Mouse (Mus musculus) CD8-positive naive resting alpha-beta T cell, adult 2 months (primary cell): Measurements from ENCODE around the gene Erc2.

Source experiments
- DNase-seq, 2 experiments: peaks; one replicate each; pipeline ENCODE4 v3.0.0; 2022; ENCODE audit warnings: low read depth in 2 of 2, low spot score in 2 of 2

The Erc2 gene

DNA sequence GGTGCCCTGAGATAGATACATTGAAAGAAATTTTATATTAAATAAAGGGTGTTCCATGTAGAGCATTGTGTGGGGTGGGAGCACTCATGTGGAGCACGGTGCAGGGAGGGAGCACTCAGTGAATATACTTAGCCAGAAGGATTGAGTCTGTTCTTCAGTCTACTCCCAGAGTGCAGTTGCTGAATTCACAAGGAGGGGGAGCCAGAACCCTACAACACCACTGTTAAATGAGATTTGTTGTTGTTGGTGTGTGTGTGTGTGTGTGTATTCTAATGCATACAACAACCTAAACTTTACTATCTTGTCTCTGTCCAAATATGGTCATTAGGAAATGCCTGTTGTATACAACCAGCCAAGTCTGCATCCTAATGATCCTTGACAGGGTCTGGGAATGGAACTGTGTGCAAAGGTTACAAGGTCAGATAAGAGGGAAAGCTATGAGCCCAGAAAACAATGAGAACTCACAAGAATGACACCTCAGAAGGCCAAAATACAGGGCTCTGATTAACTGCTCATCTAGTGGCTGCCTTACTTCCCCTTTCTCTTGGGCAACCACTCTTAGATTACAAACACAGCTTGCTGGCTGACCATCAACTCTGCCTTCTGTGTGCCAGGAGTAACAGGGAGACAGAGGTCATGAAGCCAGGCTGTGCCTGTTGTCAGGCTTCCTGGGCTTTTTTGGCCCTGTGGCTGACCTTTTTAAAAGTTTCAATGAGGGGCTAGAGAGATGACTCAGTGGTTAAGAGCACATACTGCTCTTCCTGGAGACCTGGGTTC is 661.3 kb downstream of the Erc2 start:
- no peak for DNase-seq

DNA sequence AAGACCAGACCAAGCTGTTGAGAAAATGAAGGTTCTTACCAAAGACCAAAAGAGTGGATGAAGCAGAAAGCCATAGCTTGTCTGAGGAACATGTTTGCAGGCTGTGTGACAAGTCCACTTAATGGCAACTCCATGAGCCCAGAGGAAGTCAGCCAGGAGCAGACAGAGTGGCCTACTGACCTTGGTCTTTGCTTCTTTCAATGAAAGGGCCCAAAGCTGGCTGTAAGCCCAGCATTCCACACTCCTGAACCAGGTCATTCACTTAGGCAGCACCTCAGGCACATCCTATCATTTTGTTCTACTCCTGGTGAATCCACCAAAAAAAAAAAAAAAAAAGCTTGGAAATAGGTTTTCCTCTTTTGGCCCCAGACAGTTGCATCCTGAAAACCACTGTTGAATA is 664.3 kb downstream of the Erc2 start:
- no peak for DNase-seq

DNA sequence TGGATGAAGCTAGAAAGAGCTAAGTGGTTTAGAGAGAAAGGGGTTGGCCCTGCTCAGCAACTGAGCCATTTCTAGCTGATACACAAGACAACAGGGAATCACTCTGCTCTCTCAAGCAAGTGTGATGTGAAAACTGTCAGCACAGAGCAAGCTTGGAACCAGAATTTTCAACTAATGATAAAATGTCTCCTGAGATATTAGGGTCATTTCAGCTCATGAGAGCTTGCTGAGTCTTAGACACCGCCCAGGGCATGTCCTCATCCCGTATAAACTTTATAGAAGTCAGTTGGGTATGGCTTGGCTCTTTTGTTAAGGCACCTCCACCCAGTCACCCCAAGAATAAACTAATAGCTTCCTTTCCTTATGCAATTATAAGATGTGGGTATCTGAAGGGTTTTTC is 666.0 kb downstream of the Erc2 start:
- DNase-seq = no peak

DNA sequence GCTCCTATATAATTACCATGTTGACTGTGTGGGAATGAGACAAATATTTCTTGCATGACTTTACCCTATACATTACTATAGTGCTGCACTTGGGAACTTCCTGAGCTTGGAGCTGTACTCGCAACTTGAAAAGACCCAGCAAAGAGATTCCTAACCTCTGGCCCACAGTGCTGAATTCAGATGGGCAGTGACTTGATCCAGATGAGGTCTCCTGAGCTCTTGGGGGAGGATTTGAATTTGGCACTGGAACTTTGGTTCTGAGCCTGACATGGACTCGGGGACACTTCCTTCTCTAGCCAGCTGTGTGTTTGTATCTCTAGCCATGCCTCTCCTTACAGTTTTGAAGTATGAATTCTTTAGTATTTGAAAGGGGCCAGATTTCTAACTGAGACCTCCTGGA is 666.7 kb downstream of the Erc2 start:
- no peak for DNase-seq

DNA sequence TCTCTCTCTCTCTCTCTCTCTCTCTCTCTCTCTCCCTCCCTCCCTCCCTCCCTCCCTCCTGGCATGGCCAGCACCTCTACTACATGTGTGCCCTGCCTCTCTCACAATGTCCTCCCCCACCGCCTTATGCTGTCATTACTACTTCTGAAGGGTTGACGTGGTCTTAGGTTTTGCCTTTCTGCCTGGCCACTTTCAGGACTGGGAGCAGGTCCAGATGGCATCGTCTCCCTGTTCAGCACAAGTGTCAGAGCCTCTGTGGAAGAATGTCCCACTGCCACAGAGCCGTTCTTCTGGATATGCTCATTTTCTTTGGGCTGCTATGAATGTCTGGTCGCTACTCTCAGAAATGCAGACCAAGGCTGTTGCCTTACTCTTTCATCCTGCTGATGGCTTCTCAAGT is 671.7 kb downstream of the Erc2 start:
- no peak for DNase-seq

DNA sequence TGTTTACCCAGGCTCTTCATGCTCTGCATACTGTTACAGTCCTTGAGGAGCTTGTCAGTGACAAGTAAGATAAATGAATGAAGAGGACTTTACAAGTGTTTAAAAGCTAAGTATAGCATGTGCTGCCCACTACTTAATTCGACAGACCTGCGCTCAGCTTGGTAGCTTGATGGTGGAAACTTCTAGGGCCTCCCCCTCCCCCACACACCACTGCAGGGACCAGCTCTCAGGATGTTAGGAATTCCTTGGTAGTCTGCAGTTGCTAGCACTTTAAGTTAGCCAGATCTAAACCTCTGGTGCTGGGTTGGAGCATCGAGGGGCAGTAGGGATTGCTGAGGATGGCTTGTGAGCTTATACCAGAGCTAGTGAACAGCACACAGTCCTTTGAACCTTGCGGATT is 672.9 kb downstream of the Erc2 start:
- DNase-seq = no peak

DNA sequence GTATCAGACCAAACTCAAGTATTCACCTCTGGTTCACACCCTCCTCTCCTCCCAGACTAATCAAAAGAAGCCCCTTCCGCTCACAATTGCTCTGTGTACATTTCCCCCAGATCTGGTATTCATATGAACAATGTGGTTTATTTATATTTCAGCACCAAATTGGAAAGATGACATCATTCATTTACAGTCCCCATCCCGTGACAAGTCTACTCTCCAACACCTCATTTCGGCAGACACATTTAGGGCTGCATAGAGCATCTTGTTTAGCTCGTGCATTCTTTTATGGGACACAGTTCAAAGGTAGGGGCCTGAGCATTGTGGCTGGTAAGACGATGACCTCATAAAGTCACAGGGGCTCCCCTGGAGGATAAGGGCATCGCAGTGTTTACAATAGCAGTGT is 677.9 kb downstream of the Erc2 start:
- DNase-seq = no peak

DNA sequence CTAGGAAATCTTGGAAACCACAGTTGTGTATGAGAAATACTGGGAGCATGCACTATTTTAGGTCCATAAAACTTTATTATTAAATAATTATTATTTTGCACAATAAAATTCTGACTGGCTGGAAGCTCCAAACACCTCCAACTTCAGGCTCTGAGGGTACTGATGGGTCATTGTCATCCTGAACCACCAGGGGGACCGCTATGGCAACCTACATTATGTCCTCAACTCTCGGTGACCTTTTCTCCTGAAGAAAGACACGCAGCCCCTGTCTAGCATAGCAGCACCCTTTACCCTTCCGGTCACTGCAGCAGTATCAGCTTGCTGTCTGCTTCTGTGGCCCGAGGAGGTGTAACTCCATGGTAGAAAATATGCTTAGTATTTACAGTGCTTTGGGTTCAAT is 679.0 kb downstream of the Erc2 start:
- no peak for DNase-seq

DNA sequence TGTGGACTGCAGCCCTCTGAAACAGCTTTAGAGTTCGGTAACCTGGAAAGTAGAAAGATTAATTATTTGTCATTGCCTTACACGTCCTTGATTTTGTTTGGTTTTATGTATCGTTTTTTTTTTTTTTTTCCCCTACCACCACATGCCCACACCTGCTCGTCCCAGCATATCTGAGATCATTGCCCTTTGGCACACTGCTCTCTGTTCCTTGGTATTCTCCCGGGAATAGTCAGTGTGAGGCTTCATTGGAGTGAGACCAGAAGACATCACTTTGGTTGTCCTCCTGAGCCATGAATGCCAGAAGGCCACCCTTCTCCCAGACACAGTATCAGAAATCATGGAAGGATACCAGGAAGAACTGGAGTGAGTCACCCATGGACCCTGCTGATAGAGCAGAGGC is 681.9 kb downstream of the Erc2 start:
- DNase-seq = no peak

DNA sequence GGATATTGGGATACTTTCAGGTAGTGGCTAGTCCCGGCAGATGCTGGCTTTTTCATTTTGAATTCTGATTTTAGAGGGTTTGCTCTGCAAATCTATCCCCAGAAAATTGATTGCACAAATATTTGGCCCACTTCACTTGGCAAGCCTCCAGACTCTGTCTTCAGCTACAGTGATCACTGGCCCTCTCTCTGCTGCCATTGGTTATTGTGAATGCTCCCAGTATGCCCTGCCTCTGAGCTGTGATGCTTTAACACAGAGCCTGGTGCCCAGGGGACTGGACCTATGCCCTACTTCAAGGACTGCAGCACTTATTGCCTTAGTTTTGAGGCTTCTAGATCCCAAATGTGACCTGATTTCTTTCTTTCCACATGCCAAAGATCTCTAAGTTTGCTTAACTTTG is 686.4 kb downstream of the Erc2 start:
- no peak for DNase-seq

DNA sequence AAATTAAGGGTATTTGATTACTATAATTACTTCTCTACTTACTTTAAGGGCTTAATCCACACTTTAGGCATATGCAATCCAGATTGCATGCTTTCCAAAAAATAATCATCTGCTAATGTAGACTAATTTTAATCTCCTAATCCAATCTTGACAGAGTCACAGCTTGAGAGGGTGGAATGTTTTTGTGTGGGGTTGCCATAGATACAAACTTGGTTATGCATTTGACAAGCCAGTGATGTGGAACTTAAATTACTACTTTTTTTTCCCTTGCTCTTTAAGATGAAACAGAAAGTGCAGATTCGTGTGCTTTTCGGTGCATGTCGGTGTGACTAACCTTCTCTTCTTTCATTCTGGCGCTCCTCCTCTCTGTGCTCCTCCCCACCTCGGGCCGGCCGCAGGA is 694.6 kb downstream of the Erc2 start:
- DNase-seq = no peak

DNA sequence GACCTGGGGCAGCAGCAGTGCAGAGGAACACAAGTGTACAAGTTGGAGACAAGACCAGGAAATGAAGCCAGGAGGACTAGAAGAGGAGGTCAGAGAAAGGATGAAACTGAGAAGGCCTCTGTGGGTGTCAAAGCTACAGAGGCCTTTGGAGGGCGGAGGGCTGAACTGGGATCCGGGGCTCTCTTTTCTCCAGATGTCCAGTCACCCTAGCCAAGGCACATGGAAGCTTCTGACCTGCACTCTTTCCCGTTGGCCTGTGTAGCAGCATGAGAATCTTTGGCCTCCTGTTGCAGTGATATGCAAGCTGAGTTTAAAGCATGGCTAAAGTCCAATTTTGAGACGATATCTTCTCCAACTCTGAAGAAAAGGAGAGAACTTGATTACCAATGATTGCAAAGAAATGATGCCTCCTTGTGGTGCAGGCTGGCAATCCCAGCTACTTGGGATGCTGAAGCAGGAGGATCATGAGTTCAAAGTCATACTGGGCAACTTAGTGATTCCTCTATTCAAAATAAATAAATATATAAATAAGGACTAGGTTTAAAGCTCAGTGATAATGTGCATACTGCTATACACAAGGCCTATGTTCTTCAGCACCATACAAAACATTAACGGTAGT is 699.8 kb downstream of the Erc2 start:
- DNase-seq = no peak

DNA sequence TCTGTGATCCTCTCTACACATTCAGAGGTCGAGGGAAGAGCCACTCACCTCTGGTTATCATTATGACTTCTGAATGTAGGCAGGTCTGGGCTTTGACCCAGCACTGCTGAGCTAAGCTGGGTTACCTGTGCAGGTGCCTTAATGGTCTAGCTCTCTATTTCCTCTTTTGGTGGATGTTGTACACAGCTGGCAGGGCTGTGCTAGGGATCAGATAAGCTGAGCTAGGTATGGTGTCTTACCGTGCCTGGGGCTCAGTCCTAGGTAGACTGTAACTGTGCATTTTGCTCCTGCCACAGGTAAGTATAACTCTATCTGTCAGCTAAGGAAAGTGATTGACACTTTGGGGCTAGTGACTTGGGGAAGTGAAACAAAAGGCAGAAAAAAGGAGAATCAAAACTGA is 701.0 kb downstream of the Erc2 start:
- DNase-seq = no peak

DNA sequence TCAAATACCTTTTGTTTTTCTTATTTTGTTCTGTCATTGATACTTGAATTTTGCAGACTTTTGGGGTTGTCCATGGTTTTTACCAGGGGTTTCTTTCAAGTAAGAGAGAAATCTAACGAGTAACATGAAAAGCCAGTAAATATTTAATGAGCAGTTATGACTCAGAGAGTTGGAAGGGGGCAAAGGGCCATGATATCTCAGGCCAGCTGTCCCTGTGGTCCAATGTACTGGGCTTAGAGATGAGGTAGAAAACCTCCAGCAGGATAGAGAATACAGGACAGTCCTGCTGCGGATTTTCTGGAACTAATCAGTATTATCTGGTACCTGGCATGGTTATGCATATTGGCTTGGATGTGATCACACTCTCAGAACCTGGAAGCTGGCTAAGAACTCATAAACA is 701.5 kb downstream of the Erc2 start:
- no peak for DNase-seq

DNA sequence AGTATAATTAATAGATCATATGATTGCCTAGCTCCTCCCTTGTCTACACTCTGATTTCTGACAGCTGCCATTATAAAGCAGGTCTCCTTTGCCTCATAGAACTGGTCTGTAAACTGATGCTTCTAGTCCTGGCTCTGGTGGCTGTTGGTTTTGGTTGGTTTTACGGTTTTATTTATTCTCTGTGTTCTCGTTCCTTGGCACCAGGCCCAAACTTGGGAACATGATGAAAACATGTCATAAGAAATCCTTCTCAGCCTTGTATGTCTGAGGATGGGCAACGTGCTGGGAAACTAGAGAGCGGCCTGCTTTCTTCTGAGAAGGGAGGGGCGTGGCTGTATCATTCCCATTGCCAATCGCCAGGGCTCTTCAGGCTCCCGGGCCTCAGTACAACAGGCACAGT is 704.2 kb downstream of the Erc2 start:
- DNase-seq = no peak

DNA sequence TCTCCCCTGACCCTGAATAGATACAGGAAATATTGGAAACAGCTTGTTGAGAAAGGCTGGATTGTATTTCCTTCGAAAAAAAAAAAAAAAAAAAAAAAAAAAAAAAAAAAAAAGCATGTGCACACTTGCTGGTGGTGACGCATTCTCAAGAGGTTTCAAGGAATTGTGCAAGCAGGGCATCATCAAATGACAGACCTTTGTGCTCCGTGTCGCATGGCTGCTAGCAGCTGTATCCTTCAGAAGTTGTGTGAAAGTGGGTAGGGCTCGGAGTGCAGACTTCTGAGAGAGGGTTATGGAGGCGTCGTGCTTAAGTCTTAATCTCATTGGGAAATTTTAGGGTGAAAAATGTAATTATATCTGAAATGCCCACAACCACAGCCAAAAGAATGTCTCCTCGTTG is 706.3 kb downstream of the Erc2 start:
- DNase-seq = no peak

DNA sequence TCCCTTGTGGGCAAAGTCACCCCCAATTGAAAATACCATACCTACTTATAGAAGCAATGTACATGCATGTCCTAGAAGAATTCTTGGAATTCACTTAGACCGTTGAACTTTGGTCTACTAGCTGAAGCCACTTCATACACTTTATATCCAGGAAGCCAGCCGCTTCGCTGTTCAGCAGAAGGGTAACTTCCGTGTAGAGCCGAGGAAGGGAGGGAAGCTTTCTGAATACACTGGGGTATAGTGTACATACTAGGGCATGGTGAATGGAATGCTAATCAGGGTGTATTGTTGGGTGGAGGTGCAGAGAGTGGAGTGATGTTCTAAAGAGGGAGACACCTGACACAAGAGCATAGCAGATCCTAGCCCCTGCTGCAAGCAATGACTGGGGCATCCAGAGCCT is 708.9 kb downstream of the Erc2 start:
- no peak for DNase-seq

DNA sequence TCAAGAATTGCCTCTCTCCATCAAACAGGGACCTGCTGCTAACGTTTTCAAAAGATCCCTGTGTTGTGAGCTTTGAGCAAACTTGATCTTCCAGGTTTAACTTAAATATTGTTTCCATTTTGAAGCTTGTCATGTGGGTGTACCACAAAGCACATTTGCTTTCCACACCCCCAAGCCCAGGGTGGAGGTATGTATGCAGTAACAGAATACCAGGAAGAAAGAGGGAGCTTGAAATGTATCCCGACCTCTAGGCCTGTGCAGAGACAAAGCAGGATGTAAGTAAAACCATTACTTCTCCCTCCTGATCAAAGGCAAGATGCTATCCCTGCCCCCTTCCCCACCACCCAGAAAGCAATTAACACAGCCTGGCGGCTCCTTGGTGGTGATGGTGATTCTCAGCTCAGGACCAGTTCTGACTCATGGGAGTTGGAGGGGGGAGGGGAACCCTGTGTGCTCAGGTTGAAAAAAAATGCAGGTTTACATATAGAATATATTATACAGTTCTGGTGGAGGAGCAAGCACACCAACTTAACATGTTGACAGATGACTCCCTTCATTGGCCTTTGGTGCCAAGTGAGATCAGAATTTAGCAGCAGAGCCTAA is 710.2 kb downstream of the Erc2 start:
- DNase-seq = no peak

DNA sequence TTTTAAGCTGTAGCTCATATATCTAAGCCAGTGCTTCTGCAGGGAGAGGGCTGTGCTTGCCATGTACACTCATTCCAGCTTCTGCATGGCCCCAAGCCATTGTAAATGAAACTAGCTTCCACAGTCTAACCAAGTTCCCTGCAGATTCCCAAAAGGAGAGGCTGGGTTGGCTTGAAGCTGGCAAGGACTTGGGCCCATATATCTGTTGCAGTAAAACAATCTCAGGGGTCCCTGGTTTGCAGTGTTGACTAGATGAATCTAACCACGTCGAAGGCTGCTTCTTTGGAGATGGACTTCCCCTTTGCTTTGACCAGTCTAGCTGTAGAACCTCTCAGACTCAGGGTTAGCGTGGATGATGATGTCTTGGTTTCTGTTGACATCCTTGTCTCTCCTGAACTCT is 716.9 kb downstream of the Erc2 start:
- no peak for DNase-seq

DNA sequence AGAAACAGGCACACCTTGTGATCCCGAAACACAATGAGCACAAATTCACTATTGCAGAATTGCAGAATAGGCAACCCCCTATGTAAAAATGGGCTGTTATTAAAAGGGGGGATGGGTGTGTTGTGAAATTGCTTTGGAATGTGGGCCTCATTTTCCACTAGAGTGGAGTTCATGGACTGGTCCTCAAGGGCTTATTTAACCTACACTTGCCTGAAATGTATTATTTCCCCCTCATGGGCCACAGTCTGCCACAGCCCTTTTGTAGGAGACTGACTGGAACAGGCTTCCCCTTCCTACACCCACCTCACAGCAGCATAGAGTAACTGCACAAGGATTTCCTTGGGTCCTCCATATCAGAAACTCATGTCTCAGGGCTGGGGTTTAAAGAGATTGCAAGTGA is 726.9 kb downstream of the Erc2 start:
- DNase-seq = no peak

DNA sequence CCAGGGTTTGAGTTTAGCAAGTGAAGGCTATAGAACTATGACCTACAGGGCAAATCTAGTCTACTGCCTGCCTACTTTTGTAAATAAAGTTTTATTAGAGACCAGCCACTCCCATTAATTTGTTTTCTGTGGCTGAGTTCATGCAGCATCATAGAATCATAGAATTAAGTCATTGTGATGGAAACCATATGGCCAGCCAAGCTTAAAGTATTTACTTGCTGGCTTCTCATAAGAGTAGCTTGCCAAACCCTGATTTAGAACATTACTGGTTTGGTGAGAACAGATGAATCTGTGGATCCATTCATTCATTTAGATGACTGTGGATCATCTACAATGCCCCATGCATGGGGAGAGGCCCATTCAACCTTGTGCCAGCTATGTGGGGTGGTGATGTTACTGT is 733.8 kb downstream of the Erc2 start:
- no peak for DNase-seq

DNA sequence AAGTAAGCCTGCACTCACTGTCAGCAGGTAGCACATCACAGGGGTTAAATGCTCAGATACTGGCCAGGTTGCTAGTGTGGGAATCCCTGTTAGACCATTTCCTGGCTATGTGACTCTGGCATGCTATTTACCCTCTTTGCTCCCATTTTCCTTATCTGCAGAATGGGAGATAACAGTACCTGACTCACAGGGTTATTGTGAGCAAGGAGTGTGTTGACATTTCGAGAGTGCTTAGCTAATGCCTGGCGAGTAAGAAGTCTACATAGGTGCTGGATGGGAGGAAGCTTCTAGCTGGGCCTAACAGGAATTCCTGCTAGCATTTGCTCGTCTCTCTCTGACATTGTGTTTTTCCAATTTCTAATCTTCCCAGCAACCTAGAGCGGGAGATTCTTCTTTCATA is 737.3 kb downstream of the Erc2 start:
- no peak for DNase-seq

DNA sequence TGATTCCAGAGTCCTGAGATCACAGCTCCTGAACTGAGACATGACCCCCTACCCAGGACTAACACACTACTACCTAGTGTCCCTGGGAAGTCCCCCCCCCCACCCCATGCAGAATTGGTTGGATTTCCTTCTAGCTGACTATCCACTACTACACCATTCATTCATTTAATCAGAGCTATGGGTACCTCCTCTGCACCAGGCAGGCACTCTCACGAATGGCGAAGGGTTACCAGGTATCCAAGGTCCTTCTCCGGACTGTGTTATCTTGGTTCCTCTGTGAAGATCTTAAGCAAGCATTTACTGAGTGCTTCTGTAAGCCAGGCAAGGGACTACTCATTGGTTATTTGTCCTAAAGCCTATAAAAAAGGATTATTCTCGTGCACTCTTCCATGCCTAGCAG is 737.8 kb downstream of the Erc2 start:
- DNase-seq = no peak
